Mouse (Mus musculus) midbrain, embryonic 10.5 days (tissue): Measurements from ENCODE around the gene Rab17. TPM values are rescaled to one million over a fixed set of nuclear protein-coding genes. Genes with fewer than 3 reads are reported as not detected.

Source experiments
- DNase-seq: peaks from one replicate; pipeline ENCODE4 v3.0.0-alpha.2; 2017; ENCODE audit warnings: low spot score
- H3K27ac ChIP-seq: fragments of 300-500 bp; sonication (generic); replicated peaks from 2 replicates; pipeline ENCODE4 v1.5.1; 2016; ENCODE audit warnings: mild to moderate bottlenecking
- H3K27me3 ChIP-seq: fragments of 300-500 bp; sonication (generic); 2 replicates; pipeline ENCODE4 v1.6.1; 2016; ENCODE audit warnings: low read depth, mild to moderate bottlenecking; ENCODE audit not compliant: poor library complexity, severe bottlenecking
- H3K36me3 ChIP-seq: fragments of 300-500 bp; sonication (generic); 2 replicates; pipeline ENCODE4 v1.6.1; 2016; ENCODE audit warnings: mild to moderate bottlenecking, moderate library complexity
- H3K4me1 ChIP-seq: fragments of 300-500 bp; sonication (generic); 2 replicates; pipeline ENCODE4 v1.6.1; 2016
- H3K4me3 ChIP-seq: fragments of 300-500 bp; sonication (generic); 2 replicates; pipeline ENCODE4 v1.5.1; 2016; ENCODE audit warnings: mild to moderate bottlenecking, moderate library complexity
- H3K9me3 ChIP-seq: fragments of 300-500 bp; sonication (generic); replicated peaks from 2 replicates; pipeline ENCODE4 v1.6.1; 2016; ENCODE audit warnings: mild to moderate bottlenecking
- WGBS: fragments of 180-500 bp; shearing (Covaris S2); methylation state at CpG from one replicate; pipeline ENCODE4 v1.1.7; 2016; 5-methylcytosine and 5-hydroxymethylcytosine counted together
- polyA plus RNA-seq: library from polyadenylated mRNA; unstranded; fragments of >200 nt; fragmentation: Nextera tagmentation; extraction: Ambion mirVana; gene quantifications from 2 replicates; pipeline ENCODE4 v1.2.1, GENCODE M21; 2016

The Rab17 gene
- polyA plus RNA-seq, 1 experiment from 2014 or later: not detected

DNA sequence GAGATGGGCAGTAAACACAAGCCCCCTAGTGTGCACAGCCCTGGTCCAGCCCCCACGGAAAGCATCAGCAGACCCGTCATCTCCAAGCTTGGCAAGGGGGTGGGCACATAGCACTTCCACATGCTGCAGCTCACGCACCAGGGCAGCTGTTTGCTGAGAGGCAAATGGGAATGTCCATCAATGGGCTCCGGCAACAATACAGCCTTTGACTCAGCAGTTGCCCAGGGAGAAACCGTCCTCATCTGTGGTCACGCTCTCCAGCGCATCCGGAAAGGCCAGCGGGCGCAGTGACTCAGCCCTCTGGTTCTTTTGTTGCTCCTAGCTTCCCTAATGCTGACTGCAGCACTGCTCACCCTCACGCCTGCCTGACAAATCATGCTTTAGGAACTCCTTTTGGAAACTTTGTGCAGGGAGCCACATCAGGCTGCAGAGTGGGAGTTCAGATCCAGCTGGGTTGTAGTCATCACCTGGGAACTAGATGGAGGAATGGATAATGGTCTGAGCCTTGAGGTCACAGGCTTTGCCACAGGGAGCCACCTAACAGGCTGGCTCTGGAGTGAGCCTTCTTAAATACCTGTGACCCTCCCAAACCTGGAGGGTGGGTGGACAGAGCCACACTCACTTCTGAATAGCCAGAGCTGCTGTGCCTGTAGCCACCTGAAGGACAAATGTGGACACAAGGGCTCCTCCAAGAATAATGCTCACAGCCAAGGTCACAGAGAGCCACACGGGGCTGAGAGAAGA lies 5.6 kb upstream of the Rab17 start:
- Histone ChIP-seq H3K9me3 (no peaks in the 10 kb centered on the region), H3K36me3 (no peaks in the 10 kb centered on the region), H3K27me3 (peaks cover 22% of the 10 kb centered on the region), H3K4me1 (peaks cover 49% of the 10 kb centered on the region), H3K27ac (peak overlapping the region; percentile 82), H3K4me3 (peak overlapping the region; percentile 31)
- DNase-seq: peak; percentile 84
- 9% methylated on average over 12 of the region's 12 CpGs for WGBS

DNA sequence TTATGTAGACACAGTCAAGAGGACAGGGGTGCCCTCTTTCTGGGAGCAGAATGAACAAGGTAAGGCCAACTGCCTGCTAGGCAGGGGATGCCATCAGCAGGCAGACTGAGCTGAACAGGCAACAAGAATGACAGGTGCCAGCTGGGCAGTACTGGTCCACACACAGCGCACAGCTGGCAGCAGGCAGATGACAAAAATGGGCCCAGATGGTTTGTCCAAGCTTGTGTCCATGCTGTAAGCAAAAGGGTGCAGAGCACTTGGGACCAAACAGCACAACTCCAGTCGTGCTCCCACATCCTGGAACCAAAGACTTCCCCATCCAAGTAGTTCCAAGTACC lies 4.1 kb upstream of the Rab17 start:
- peaks cover 22% of the 10 kb centered on the region for H3K27me3 ChIP-seq
- peak overlapping the region; percentile 50 for H3K27ac ChIP-seq
- 90% methylated on average over 2 of the region's 2 CpGs for WGBS

DNA sequence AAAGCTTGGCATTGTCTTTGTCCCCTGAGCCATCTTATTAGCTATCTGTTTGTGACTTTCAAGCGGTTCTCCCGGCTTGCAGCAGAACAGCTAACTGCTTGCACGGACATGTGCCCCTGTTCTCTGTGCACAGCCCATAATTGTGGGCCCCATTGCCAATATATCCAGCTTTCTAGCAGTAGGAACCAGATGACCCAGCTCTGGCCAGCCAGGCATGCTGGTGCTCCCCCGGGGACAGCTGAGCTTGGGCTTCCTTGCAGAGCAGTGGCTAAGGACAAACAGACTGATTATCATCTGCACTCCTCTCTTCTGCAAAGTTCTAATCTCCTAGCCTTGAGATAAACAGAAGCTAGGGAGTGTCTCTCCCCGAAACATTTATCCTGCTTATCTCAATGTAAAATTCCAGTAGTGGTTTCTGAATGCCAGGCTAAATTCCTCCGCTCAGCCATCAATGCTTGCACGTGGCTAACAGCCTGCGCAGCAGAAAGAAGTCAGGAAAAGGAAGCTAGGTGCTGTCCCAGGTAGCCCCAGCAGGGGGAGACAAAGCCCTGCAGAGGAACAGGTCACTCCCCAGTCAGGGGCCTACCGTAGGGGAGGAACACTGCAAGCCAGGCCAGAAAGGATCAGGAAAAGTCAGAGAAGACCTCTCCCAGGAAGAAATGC lies 3.6 kb upstream of the Rab17 start:
- Histone ChIP-seq H3K36me3 (no peaks in the 10 kb centered on the region), H3K27ac (peak overlapping the region; percentile 50), H3K27me3 (peaks cover 22% of the 10 kb centered on the region), H3K4me1 (peaks cover 49% of the 10 kb centered on the region), H3K4me3 (no peak overlapping the region), H3K9me3 (no peaks in the 10 kb centered on the region)
- WGBS: 21% methylated on average over 9 of the region's 9 CpGs
- DNase-seq: peak; percentile 92

More for the DNA sequence above, 4.1 kb upstream of the Rab17 start:
- Histone ChIP-seq H3K4me1 (peaks cover 49% of the 10 kb centered on the region), H3K9me3 (no peaks in the 10 kb centered on the region), H3K4me3 (no peak overlapping the region), H3K36me3 (no peaks in the 10 kb centered on the region)
- DNase-seq: no peak

DNA sequence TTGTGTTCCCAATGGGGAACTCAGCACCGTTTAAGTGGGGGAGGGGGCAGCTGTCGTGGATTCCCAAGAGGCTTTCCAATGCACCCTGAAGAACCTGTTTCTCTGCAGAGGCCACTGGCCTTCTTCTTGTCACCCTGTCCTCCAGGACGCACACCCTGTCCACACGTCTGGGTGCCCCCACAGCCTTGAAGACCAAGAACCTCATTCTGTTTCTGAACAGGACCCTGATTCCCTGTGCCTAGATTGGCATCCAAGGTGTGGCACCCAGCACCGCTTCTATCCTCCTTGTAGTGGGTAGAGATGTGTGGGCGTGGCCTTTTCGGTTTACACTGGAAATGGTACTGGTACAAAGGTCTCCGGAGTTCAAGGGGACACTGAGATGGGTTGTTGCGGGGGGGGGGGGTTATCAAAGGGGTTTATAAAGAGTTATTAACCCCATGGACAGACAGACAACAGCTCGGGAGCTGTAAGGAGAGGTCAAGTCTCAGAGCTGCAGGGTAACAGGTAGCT lies 475 bp upstream of the Rab17 start:
- Histone ChIP-seq H3K36me3 (no peaks in the 10 kb centered on the region), H3K9me3 (no peaks in the 10 kb centered on the region), H3K4me3 (no peak overlapping the region), H3K4me1 (peaks cover 30% of the 10 kb centered on the region), H3K27me3 (peaks cover 22% of the 10 kb centered on the region), H3K27ac (no peak overlapping the region)
- WGBS: 82% methylated on average over 10 of the region's 10 CpGs
- no peak for DNase-seq

DNA sequence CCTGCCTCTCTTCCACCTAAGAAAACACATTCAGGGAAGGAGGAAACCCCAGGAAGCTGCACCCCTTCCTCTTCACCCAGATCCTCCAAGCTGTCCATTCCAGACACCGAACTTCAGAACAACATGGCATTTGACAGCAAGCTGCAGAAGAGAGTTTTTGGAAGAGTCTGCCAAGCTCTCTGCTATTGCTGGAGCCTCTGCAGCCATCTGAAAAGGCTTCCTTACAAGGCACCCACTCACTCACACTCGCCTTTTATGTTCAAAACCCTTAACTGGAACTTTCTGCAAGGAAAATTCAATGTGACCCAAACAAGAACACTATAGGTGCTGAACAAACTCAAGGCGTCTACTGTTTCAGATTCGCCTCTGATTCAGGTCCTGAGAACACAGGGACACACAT lies 812 bp downstream of the Rab17 start:
- Histone ChIP-seq H3K27ac (no peak overlapping the region), H3K27me3 (peaks cover 22% of the 10 kb centered on the region), H3K9me3 (no peaks in the 10 kb centered on the region), H3K4me3 (no peak overlapping the region), H3K4me1 (peaks cover 17% of the 10 kb centered on the region), H3K36me3 (no peaks in the 10 kb centered on the region)
- 90% methylated on average over 4 of the region's 4 CpGs for WGBS
- DNase-seq: no peak

DNA sequence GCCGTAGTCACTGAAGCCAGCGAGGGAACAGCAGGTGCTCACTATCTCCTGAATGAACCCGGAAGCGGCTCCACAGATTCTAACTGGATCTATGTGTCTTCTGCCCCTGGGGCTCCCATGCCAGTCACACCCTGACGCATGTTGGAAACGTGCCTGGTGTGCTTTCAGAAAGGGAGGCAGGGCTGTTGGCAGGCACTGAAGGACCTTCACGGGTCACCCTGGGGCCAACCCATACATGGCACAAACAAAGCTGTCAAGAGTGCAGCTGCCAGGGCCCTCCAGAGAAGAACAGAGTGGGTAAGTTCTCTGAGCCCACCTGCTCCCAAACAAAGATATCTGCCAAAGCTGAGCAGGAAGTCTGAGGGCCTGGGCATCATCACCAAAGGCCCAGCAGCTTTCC lies 1.9 kb downstream of the Rab17 start:
- no peaks in the 10 kb centered on the region for H3K36me3 ChIP-seq
- H3K27ac ChIP-seq: no peak overlapping the region
- DNase-seq: no peak
- H3K4me3 ChIP-seq: no peak overlapping the region
- 79% methylated on average over 7 of the region's 7 CpGs for WGBS
- no peaks in the 10 kb centered on the region for H3K9me3 ChIP-seq
- peaks cover 14% of the 10 kb centered on the region for H3K4me1 ChIP-seq
- H3K27me3 ChIP-seq: peaks cover 17% of the 10 kb centered on the region

DNA sequence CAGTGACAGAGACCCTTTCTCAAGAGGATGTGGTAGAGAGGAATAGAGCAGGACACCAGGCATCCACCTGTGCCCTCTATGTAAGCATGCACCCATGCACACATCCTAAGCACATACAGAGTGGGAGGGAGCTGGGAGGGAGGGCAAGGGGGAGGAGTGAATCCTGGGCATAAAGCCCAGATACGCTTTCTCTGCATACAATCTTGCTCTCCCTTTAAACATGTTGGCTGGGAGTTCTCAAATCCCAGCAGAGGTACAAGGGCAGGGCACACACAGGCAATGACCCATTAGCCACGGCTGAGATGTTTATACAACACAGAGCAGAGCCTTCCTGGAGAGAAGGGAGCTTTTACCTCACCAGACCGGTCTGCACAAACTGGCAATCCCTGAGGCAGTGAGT lies 6.5 kb downstream of the Rab17 start:
- no peak overlapping the region for H3K4me3 ChIP-seq
- H3K27me3 ChIP-seq: peaks cover 4% of the 10 kb centered on the region
- H3K9me3 ChIP-seq: no peaks in the 10 kb centered on the region
- 65% methylated on average over 3 of the region's 3 CpGs for WGBS
- peaks cover 12% of the 10 kb centered on the region; the same call in 1 of the 2 replicates for H3K4me1 ChIP-seq
- H3K27ac ChIP-seq: no peak overlapping the region
- DNase-seq: no peak
- H3K36me3 ChIP-seq: no peaks in the 10 kb centered on the region

DNA sequence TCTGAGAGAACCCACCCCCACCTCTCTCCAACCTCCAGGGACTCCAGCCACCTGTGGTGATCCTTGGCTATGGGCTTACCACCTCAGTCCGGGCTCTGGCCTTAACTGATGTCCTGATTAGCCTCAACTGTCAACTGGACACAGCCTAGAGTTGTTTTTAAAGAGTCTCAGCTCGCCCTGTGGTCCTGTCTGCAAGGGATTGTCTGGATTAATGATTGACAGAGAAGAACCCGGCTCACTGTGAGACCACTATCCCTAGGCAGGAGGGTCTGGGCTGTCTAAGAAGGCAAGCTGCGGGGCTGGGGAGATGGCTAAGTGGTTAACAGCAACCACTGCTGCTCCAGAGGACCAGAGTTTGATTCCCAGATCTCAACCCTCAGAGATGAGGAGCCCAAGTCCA lies 6.9 kb downstream of the Rab17 start:
- no peak for DNase-seq
- 34% methylated on average over 4 of the region's 4 CpGs for WGBS
- H3K36me3 ChIP-seq: no peaks in the 10 kb centered on the region

DNA sequence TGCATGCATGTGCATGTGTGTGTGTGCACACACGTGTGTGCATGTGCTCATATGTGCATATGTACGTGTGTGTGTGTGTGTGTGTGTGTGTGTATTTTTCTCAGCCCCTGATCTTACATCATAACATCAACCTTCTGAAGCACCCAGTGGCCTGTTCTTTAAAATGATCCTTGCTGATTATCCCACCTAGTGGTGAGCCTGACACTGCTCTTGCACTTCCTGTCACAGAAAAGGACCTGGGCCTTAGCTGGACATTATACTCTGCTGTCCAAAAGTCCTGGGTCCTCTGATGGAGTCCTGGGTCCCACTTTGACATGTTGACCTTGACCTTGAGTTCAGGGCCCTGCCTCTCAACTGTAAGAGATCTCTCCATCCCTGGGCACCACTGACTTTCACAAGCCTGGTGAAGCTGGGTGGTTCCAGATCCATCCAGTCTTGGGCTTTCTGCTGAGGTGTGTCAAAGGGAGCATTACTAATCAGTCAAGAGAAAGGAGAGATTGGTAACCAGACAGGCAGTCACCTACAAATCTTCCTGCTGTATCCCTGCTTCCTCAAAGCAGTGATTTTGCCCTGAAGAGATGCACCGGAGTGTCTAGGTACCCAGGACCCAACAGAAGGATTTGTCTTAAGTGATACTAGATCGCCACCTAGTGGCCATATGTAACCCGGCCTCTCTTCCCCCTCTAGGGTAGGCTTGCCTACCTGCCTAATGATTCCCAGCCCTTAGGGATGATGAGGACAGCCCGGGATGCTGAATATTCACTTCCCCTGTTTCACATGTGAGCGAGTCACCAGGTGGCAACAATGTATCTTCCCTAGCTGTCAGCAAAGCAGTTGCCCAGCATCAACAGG lies 13.0 kb downstream of the Rab17 start:
- H3K27ac ChIP-seq: no peak overlapping the region
- WGBS: 44% methylated on average over 7 of the region's 7 CpGs
- H3K27me3 ChIP-seq: peaks cover 4% of the 10 kb centered on the region
- no peaks in the 10 kb centered on the region for H3K36me3 ChIP-seq
- no peak overlapping the region for H3K4me3 ChIP-seq
- peak; percentile 68 for DNase-seq
- H3K9me3 ChIP-seq: no peaks in the 10 kb centered on the region
- no peaks in the 10 kb centered on the region for H3K4me1 ChIP-seq

More for the DNA sequence above, 6.9 kb downstream of the Rab17 start:
- no peak overlapping the region for H3K27ac ChIP-seq
- H3K27me3 ChIP-seq: peaks cover 4% of the 10 kb centered on the region
- H3K4me1 ChIP-seq: peaks cover 10% of the 10 kb centered on the region; the same call in 1 of the 2 replicates
- no peaks in the 10 kb centered on the region for H3K9me3 ChIP-seq
- H3K4me3 ChIP-seq: no peak overlapping the region

DNA sequence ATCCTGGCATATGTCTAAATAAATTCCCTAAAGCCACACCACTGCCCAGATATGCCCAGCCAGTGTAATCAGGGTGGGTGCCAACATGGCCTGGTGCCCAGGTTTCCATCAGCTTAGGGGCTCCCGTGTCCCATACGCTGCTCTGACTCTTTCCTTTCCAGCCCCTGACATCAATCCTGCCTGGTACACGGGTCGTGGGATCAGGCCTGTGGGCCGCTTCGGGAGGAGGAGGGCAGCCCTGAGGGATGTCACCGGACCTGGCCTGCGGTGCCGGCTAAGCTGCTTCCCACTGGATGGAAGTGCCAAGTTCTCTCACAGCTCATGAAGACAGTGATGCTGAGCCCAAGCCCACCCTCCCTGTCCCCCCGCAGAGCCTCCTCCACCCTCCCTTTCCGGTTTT lies 15.8 kb downstream of the Rab17 start:
- Histone ChIP-seq H3K27ac (no peak overlapping the region), H3K4me1 (no peaks in the 10 kb centered on the region), H3K4me3 (no peak overlapping the region), H3K27me3 (peaks cover 2% of the 10 kb centered on the region), H3K9me3 (no peaks in the 10 kb centered on the region), H3K36me3 (no peaks in the 10 kb centered on the region)
- DNase-seq: no peak
- WGBS: 80% methylated on average over 11 of the region's 11 CpGs

DNA sequence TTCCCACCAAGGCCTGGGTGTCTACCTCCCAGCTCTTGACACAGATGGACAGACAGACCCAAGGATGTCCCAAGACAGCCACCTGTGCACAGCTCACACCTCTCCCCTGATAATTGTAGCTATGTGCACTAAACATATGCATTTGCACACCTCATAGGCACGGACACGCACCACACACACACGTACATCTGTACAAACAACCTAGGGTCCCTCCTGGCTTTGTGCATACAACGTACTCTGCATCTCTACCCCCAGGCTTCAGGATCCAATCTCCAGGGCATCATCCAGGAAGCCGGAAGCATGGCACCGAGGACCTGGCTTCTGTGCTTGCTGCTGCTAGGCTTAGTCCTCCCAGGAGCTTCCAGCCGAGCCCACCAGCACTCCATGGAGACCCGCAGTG lies 16.7 kb downstream of the Rab17 start, which contains the start of gene Prlh:
Gene Prlh (plus strand): TSS at position 301 of the 400 bp plus-strand sequence.
- 88% methylated on average over 8 of the region's 8 CpGs for WGBS
- no peak for DNase-seq
- Histone ChIP-seq H3K36me3 (no peaks in the 10 kb centered on the region), H3K27ac (no peak within 1 kb of the TSS), H3K9me3 (no peaks in the 10 kb centered on the region), H3K27me3 (no peaks in the 10 kb centered on the region), H3K4me1 (no peaks in the 10 kb centered on the region), H3K4me3 (no peak within 1 kb of the TSS)

DNA sequence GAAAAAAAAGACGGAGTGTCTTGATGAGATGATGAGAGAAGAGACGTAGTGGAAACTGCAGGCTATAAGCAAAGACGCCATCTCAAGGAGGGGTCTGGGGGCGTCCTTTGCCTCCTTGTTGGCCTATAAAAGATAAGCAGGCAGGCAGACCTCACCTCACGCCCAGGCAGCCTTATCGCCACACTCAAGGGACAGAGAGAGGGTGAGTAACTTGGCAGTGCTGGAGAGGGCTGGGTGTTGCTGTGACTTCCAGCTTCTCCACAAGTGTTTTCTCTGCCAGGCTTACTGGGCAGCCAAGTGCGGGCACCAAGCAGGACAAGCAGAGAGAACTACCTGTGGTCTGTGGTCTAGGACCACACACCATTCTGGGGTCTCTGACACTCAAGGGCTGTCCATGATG lies 17.8 kb downstream of the Rab17 start:
- H3K4me3 ChIP-seq: no peak overlapping the region
- H3K27me3 ChIP-seq: no peaks in the 10 kb centered on the region
- no peak for DNase-seq
- H3K27ac ChIP-seq: no peak overlapping the region
- H3K36me3 ChIP-seq: no peaks in the 10 kb centered on the region
- H3K4me1 ChIP-seq: no peaks in the 10 kb centered on the region
- H3K9me3 ChIP-seq: no peaks in the 10 kb centered on the region
- 84% methylated on average over 7 of the region's 7 CpGs for WGBS
